Mouse (Mus musculus) spleen, postnatal 14 days (tissue): ENCODE measurements around the gene Zfp330.
A peak's percentile ranks its signal among the peaks of the same experiment; 100 is the strongest.

Source experiments
- DNase-seq, 2 experiments: peaks; one replicate each; pipeline ENCODE4 v3.0.0; 2021 to 2022; ENCODE audit warnings: low spot score in 2 of 2

Gene Zfp330

DNA sequence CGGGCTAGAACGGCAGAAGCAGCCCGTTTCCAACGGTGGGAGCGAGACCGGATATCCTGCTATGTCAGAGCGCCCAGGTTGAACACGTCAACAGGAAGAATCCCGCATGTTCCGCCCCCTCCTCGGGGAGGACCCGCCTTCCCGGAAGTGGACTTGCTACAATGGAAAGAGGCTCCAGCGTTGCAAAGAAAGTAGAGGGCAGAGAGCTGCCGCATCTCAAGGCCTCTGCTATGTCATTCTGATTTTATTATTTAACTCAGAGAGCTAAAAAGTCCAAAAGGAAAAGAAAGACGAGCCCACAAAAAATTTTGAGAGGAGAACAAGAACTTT is at the start of gene Zfp330:
Gene Zfp330, minus strand, starts transcription at position 68 of the 330 bp plus-strand sequence.
- peak; percentile 75 to 80 for DNase-seq

- no peak for DNase-seq
Observed at GRCm38 (mm10) chr8:82777945-82778344, 4.0 kb upstream of the Zfp330 start.

GRCm38 (mm10) chr8:82777406-82777805 is 3.4 kb upstream of the Zfp330 start:
- DNase-seq: no peak

DNA sequence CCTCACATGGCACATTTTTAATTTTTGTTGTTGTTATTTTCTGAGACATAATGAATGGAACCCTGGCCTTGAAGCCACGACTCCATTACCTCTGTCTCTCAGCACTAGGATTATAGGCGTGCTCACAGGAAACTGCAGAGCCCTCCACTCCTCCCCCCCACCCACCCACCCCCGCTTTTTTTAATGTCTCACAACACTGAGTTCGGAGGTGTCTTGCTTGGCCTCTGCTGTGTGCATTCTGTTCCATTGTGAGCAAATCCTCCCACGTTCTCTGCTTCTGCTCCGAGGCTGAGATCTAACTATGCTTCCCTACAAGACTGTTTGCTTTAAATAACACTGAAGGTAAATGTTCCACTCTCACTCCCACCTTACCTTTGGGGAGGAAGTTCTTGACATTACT is 522 bp upstream of the Zfp330 start:
- no peak for DNase-seq

- DNase-seq: peak in 1 of 2 experiments; percentile 3
Observed at GRCm38 (mm10) chr8:82773332-82774092, 448 bp downstream of the Zfp330 start.

DNA sequence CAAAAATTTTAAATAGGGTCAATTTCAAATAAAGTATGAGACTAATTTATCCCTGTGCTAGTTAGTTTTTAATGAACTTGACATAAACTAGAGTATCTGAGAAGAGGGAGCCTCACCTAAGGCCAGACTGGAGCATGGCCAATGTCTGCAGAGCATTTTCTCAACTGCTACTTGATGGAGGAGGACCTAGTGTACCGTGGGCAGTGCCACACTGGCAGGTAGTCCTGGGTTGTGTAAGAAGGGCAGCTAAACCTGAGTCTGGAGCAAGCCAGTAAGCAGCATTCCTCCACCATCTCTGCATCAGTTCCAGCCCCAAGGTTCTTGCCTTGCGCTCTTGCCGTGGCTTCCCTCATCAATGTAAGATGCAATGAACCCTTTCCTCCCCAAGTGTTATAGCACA is 3.1 kb downstream of the Zfp330 start:
- DNase-seq: no peak

GRCm38 (mm10) chr8:82759071-82759470 is 14.9 kb downstream of the Zfp330 start:
- no peak for DNase-seq

DNA sequence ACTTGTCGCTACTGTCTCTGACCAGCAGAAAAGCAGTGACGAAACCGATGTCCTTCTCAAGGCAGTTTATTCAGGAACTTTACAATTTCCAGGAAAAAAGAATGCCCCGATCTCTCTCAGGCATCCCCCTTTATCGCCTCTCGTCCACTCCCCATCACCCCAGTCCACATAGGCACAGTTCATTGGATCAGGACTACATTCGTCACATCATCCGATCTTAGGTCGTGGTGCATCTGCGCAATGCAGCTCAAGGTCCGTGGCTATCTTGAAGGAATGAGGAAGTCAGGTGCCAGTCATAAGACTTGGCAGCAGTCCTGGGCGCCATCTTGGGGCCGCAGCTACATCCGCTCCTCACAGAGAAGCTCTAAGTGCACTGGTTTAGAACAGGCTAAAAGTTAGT is 19.0 kb downstream of the Zfp330 start:
- no peak for DNase-seq

GRCm38 (mm10) chr8:82746617-82747016 is 27.3 kb downstream of the Zfp330 start:
- no peak for DNase-seq

DNA sequence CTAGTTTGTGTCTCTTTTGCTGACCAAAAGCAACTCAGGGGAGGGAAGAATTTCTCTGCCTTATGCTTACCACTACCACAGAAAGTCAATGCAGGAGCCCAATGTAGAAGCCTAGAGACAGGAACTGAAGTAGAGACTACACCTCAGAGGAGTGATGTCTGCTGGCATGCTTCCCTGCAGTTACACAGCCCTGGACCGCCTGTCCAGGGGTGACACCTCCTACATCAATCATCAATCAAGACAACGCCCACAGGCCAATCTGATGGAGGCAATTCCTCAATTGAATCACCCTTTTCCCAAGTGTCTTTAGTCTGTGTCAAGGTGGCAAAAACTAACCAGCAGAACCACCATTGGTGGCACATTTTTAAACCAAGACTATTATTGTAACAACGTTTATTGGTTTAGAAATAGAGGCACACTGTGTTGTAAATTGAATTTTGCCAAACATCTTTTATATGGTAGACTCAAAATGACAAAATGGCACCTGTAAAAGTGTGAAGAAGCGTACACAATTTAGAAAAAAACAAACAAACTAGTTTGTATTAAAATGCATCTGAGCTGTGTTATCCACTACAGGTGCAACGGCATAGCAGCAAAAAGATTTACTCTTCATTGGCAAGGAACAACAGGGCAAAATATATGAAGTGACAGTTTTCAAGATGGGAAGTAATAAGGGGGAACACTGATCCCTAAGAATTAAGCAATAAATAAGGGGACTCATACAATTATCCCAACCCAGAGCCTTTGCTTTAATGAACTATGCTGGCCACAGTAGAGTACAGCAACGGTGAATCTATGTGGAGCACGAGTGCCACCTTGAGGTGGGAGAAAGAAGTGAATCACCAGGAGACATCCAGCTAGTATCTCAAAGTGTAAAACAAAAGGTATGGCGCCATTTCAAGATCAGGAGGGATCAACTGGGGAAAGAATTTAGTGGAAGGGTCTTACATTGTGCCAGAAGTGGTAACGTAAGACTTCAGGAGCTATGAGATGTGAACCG is 29.8 kb downstream of the Zfp330 start:
- DNase-seq: peak in 1 of 2 experiments; percentile 56
